Mouse (Mus musculus) B cell, adult 2 months (primary cell): ENCODE data around the gene Tbx3.

Experiments used
- DNase-seq, 2 experiments: peaks; one replicate each; pipeline ENCODE4 v3.0.0; 2022

Tbx3 gene

GRCm38 (mm10) chr5:119680329-119681010, 10.0 kb downstream of the Tbx3 start:
- no peak for DNase-seq

GRCm38 (mm10) chr5:119681011-119681832, 10.8 kb downstream of the Tbx3 start:
- DNase-seq, result no peak

- DNase-seq, result no peak
Observed at GRCm38 (mm10) chr5:119681833-119682210, 11.4 kb downstream of the Tbx3 start.

GRCm38 (mm10) chr5:119682646-119683515, 12.4 kb downstream of the Tbx3 start:
- DNase-seq, result no peak

GRCm38 (mm10) chr5:119683861-119684260, 13.4 kb downstream of the Tbx3 start:
- DNase-seq, result no peak

GRCm38 (mm10) chr5:119684701-119685391, 14.4 kb downstream of the Tbx3 start:
- DNase-seq, result no peak

- no peak for DNase-seq
Observed at GRCm38 (mm10) chr5:119685446-119686198, 15.2 kb downstream of the Tbx3 start.

- DNase-seq, result no peak
Observed at GRCm38 (mm10) chr5:119686199-119686964, 15.9 kb downstream of the Tbx3 start.

GRCm38 (mm10) chr5:119687005-119687855, 16.8 kb downstream of the Tbx3 start:
- DNase-seq, result no peak

GRCm38 (mm10) chr5:119687856-119688206, 17.4 kb downstream of the Tbx3 start:
- DNase-seq, result no peak

GRCm38 (mm10) chr5:119688306-119688705, 17.8 kb downstream of the Tbx3 start:
- no peak for DNase-seq

- DNase-seq, result no peak
Observed at GRCm38 (mm10) chr5:119688914-119689420, 18.5 kb downstream of the Tbx3 start.

- DNase-seq, result no peak
Observed at GRCm38 (mm10) chr5:119689501-119689900, 19.0 kb downstream of the Tbx3 start.

GRCm38 (mm10) chr5:119691075-119691474, 20.6 kb downstream of the Tbx3 start:
- DNase-seq, result peak; percentile 51 to 60

- DNase-seq, result no peak
Observed at GRCm38 (mm10) chr5:119692425-119692824, 22.0 kb downstream of the Tbx3 start.

- no peak for DNase-seq
Observed at GRCm38 (mm10) chr5:119694914-119695313, 24.4 kb downstream of the Tbx3 start.

GRCm38 (mm10) chr5:119703031-119703430, 32.6 kb downstream of the Tbx3 start:
- no peak for DNase-seq

- DNase-seq, result no peak
Observed at GRCm38 (mm10) chr5:119704900-119705299, 34.4 kb downstream of the Tbx3 start.

- no peak for DNase-seq
Observed at GRCm38 (mm10) chr5:119706467-119706866, 36.0 kb downstream of the Tbx3 start.
